Mouse (Mus musculus) midbrain, embryonic 10.5 days (tissue): ENCODE results near the gene Cntnap2. TPM values are rescaled to one million over a fixed set of nuclear protein-coding genes. Genes with fewer than 3 reads are reported as not detected.

Source experiments
- DNase-seq: peaks from one replicate; pipeline ENCODE4 v3.0.0-alpha.2; 2017; ENCODE audit warnings: low spot score
- H3K27ac ChIP-seq: fragments of 300-500 bp; sonication (generic); replicated peaks from 2 replicates; pipeline ENCODE4 v1.5.1; 2016; ENCODE audit warnings: mild to moderate bottlenecking
- H3K27me3 ChIP-seq: fragments of 300-500 bp; sonication (generic); 2 replicates; pipeline ENCODE4 v1.6.1; 2016; ENCODE audit warnings: low read depth, mild to moderate bottlenecking; ENCODE audit not compliant: poor library complexity, severe bottlenecking
- H3K36me3 ChIP-seq: fragments of 300-500 bp; sonication (generic); 2 replicates; pipeline ENCODE4 v1.6.1; 2016; ENCODE audit warnings: mild to moderate bottlenecking, moderate library complexity
- H3K4me1 ChIP-seq: fragments of 300-500 bp; sonication (generic); 2 replicates; pipeline ENCODE4 v1.6.1; 2016
- H3K4me3 ChIP-seq: fragments of 300-500 bp; sonication (generic); 2 replicates; pipeline ENCODE4 v1.5.1; 2016; ENCODE audit warnings: mild to moderate bottlenecking, moderate library complexity
- H3K9me3 ChIP-seq: fragments of 300-500 bp; sonication (generic); replicated peaks from 2 replicates; pipeline ENCODE4 v1.6.1; 2016; ENCODE audit warnings: mild to moderate bottlenecking
- WGBS: fragments of 180-500 bp; shearing (Covaris S2); methylation state at CpG from one replicate; pipeline ENCODE4 v1.1.7; 2016; 5-methylcytosine and 5-hydroxymethylcytosine counted together
- polyA plus RNA-seq: library from polyadenylated mRNA; unstranded; fragments of >200 nt; fragmentation: Nextera tagmentation; extraction: Ambion mirVana; gene quantifications from 2 replicates; pipeline ENCODE4 v1.2.1, GENCODE M21; 2016

Gene Cntnap2
- polyA plus RNA-seq, 1 experiment from 2014 or later, result 23.2 TPM

- Histone ChIP-seq H3K9me3 (no peaks in the 10 kb centered on the region), H3K4me1 (peaks cover 32% of the 10 kb centered on the region)
Observed at GRCm38 (mm10) chr6:47317253-47317652, 2258.1 kb downstream of the Cntnap2 start.

DNA sequence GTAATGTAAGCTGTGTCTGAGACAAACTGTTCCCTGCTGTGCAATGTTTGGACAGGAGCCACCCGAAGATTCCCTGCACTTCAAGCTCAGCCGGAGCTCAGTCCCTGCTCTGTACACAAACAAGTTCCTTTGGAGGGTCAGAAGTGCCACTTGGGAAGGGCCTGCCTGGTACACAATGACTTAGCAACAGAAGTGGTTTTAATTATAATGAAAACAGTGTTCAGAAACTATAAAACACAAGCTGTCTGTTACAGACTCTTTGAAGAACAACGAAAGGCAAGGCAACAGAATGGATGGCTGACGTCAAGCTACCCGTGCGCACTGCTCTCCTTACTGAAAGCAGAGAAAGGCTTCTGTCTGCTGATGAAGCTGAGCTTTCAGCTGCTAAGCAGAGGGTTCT, 2259.5 kb downstream of the Cntnap2 start:
- peak overlapping the region; percentile 27; the same call in 1 of the 2 replicates for H3K4me3 ChIP-seq
- H3K4me1 ChIP-seq, result peaks cover 27% of the 10 kb centered on the region
- no peaks in the 10 kb centered on the region for H3K9me3 ChIP-seq
- peak overlapping the region; percentile 73 for H3K27ac ChIP-seq
- no peaks in the 10 kb centered on the region for H3K27me3 ChIP-seq
- DNase-seq, result peak; percentile 41
- H3K36me3 ChIP-seq, result no peaks in the 10 kb centered on the region
- WGBS, result 14% methylated on average over 6 of the region's 6 CpGs

More at GRCm38 (mm10) chr6:47317253-47317652, 2258.1 kb downstream of the Cntnap2 start:
- Histone ChIP-seq H3K36me3 (no peaks in the 10 kb centered on the region), H3K27me3 (no peaks in the 10 kb centered on the region), H3K27ac (no peak overlapping the region), H3K4me3 (no peak overlapping the region)
- no peak for DNase-seq

DNA sequence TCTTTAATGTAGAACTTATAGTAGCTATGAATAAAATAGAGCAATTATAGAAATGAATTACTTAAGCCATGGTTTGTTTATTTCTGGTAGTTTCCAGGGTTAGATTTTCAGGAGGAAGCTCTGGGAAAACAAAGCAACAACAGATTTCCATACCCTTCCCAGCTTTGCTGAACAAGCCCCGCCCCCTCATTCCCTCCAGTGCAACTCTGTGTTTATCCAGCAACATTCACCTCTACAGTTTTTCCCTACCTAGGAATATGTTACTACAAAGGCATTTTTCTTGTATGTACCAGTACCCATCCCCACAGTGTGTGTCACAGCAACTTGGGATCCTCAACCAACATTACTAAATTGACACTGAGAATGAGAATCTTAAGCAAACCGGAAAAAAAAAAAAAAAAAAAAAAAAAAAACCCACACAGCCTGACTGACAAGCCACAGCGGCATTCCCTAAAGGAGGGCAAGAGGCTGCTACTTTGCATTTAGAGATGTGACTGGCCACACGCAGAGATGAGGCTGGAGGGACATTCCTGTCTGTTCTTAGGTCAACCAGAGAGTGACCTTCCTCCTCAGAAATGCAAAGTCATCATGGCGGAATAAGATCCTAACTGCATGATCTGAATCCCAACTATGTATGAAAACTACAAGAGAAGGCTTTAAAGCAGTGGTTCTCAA, 2260.3 kb downstream of the Cntnap2 start:
- WGBS, result 5% methylated on average over 5 of the region's 5 CpGs
- H3K27ac ChIP-seq, result peak overlapping the region; percentile 73
- H3K4me3 ChIP-seq, result peak overlapping the region; percentile 32
- H3K36me3 ChIP-seq, result no peaks in the 10 kb centered on the region
- peak; percentile 45 for DNase-seq
- no peaks in the 10 kb centered on the region for H3K9me3 ChIP-seq
- peaks cover 27% of the 10 kb centered on the region for H3K4me1 ChIP-seq
- no peaks in the 10 kb centered on the region for H3K27me3 ChIP-seq

DNA sequence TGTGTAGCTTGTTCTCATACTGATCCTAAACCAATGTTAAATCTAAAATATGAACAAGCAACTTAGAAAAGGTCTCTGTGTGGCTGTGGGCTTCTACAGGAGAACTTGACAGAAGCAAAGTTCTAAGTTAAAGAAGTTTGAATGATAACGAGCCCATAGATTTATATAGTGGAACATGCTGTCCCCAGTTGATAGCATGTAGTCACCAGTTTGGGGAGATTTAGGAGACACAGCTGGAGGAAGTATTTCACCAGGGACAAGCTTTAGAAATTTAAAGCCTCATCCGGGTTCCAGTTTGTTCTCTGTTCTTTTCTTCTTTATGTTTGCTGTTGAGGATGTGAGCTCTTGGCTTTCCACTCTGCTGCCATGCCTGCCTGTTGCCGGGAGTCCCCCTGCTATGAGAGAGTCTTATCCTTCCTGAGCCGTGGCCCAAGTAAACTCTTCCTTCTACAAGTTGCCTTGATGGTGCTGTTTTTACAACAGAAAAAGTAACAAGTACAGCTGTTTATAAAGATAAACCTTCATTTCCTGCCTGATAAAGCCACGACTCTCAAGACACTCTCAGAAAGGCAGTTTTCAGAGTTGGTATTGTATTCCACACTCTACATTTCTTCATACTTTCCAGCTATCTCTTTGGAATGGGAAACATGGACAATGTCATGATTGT, 2264.1 kb downstream of the Cntnap2 start:
- Histone ChIP-seq H3K4me3 (no peak overlapping the region), H3K9me3 (no peaks in the 10 kb centered on the region), H3K36me3 (no peaks in the 10 kb centered on the region), H3K27me3 (no peaks in the 10 kb centered on the region), H3K4me1 (peaks cover 20% of the 10 kb centered on the region), H3K27ac (no peak overlapping the region)
- 73% methylated on average over 5 of the region's 5 CpGs for WGBS
- DNase-seq, result no peak

DNA sequence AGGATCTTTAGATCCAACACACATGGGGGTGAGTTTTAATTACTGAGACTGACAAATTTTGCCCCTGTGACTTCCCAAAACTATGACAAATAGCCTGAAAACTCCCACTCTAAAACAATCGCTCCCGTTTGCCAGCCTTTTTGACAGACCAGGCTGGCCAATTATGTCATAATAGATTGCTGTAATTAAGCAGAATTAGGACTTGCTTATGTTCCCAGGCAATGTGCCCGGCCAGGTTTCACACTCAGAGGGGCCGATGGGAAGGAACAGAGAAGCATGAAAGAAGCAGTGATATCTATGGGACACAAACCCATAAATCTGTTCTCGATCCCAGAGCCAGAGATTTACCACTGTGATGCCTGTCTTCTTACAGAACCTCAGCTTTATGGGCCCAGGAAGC, 2264.7 kb downstream of the Cntnap2 start:
- no peak for DNase-seq
- no peak overlapping the region for H3K4me3 ChIP-seq
- H3K27ac ChIP-seq, result no peak overlapping the region
- H3K4me1 ChIP-seq, result peaks cover 14% of the 10 kb centered on the region
- no peaks in the 10 kb centered on the region for H3K9me3 ChIP-seq
- 90% methylated on average over 5 of the region's 5 CpGs for WGBS
- H3K36me3 ChIP-seq, result no peaks in the 10 kb centered on the region
- H3K27me3 ChIP-seq, result no peaks in the 10 kb centered on the region

DNA sequence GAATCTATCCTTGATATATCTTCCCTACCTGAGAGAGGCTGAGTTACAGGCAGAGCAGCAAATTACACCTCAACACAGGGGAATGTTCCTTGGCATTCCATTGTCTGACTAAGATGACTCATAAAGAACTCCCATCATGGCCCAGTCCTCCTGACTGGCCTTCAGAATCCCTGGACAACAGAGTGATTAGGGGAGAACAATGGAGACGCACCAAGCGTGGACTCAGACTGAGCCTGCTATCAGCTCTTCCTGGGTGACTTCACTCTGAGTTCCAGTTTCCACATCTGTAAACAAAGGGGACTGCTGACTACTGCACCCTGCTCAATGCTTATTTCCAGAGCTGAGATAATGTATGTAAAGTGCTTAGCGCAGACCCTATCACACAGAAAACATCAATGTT, 2269.1 kb downstream of the Cntnap2 start:
- H3K27ac ChIP-seq, result no peak overlapping the region
- no peaks in the 10 kb centered on the region for H3K36me3 ChIP-seq
- WGBS, result 73% methylated on average over 3 of the region's 3 CpGs
- no peaks in the 10 kb centered on the region for H3K9me3 ChIP-seq
- peaks cover 7% of the 10 kb centered on the region for H3K4me1 ChIP-seq
- H3K4me3 ChIP-seq, result no peak overlapping the region
- no peak for DNase-seq
- no peaks in the 10 kb centered on the region for H3K27me3 ChIP-seq

DNA sequence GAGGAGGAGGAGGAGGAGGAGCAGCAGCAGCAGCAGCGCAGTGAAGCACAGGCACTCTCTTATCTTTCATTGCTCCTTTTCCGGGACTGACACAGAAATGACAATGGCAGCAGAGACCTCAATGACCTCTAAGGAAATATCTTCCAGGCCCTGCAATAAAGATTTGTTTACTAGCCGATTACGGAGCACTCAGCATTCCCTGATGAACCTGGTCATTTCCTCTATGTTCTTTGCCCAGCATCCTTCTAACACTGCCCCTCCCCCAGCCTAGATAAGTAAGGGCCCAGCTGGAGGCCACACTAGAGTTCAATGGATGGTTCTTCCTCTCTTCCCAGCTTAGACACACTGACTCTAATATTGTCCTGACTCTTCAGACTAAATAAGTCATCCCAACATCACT, 2270.1 kb downstream of the Cntnap2 start:
- no peaks in the 10 kb centered on the region for H3K9me3 ChIP-seq
- peaks cover 7% of the 10 kb centered on the region for H3K4me1 ChIP-seq
- 50% methylated on average over 4 of the region's 4 CpGs for WGBS
- no peaks in the 10 kb centered on the region for H3K27me3 ChIP-seq
- H3K36me3 ChIP-seq, result no peaks in the 10 kb centered on the region
- DNase-seq, result no peak
- H3K4me3 ChIP-seq, result no peak overlapping the region
- no peak overlapping the region for H3K27ac ChIP-seq

DNA sequence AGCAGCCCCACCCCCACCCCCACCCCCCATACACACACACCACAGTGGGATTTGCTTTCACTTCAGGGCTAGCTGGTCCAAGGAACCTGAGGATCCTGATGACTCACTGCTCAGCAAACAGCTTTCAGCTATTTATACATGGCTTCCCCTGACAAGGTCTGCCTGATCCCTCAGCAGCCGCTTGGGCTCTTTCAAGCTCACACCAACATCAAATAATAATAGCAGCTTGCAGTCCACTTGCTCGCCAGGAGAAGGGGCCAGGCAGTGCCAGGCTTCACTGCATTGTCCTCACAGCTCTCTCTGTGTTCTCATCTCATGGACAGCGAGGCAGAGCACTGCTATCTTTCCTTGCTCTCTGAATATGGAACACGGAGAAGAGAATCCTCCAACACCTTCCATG, 2273.9 kb downstream of the Cntnap2 start:
- 41% methylated on average over 4 of the region's 4 CpGs for WGBS
- peaks cover 7% of the 10 kb centered on the region for H3K4me1 ChIP-seq
- no peaks in the 10 kb centered on the region for H3K36me3 ChIP-seq
- no peak overlapping the region for H3K4me3 ChIP-seq
- H3K27me3 ChIP-seq, result no peaks in the 10 kb centered on the region
- no peak overlapping the region for H3K27ac ChIP-seq
- H3K9me3 ChIP-seq, result no peaks in the 10 kb centered on the region
- DNase-seq, result no peak

GRCm38 (mm10) chr6:47334377-47334776, 2275.2 kb downstream of the Cntnap2 start:
- Histone ChIP-seq H3K27me3 (no peaks in the 10 kb centered on the region), H3K9me3 (no peaks in the 10 kb centered on the region), H3K27ac (no peak overlapping the region), H3K36me3 (no peaks in the 10 kb centered on the region), H3K4me1 (peaks cover 7% of the 10 kb centered on the region), H3K4me3 (no peak overlapping the region)
- no peak for DNase-seq
- WGBS, result 91% methylated on average over 2 of the region's 2 CpGs

DNA sequence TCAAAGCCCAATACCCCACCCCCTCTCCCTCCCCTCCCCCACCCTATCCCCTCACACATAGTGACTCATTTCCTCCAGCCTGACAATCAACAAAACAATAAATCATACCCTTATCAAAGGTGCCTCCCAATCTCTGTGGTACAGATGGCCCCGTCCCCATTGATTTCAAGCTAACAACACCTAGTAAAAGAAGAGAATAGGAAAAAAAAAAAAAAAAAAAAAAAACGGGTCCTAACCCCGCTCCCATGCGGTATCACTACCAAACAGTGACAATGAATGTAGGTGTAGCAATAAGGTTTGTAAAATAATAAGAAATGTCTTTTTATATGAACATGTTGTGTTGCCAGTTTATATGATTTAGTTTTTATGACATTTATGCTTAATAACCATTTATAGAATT, 2278.1 kb downstream of the Cntnap2 start:
- no peak overlapping the region for H3K27ac ChIP-seq
- no peak overlapping the region for H3K4me3 ChIP-seq
- H3K36me3 ChIP-seq, result no peaks in the 10 kb centered on the region
- no peak for DNase-seq
- peaks cover 7% of the 10 kb centered on the region for H3K4me1 ChIP-seq
- no peaks in the 10 kb centered on the region for H3K9me3 ChIP-seq
- H3K27me3 ChIP-seq, result no peaks in the 10 kb centered on the region
- WGBS, result 90% methylated on average over 4 of the region's 4 CpGs

DNA sequence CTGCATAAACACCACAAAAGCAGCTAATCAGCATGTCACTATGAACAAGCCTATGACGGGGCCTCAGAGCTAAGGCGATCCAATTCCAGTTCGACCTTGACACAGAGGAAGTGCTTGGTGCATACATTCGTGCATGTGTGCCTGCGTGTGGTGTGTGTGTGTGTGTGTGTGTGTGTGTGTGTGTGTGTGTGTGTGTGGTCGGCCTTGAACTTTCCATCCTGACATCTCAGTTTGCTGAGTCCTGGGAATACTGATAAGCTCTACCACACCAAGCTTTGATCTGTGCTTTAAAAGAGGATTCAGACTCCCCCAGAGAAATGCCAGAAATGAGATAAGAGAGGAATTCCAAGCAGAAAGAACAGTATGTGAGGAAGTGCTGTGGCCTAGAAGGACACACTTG, 2279.0 kb downstream of the Cntnap2 start:
- Histone ChIP-seq H3K4me1 (peaks cover 1% of the 10 kb centered on the region), H3K36me3 (no peaks in the 10 kb centered on the region), H3K27ac (no peak overlapping the region), H3K27me3 (no peaks in the 10 kb centered on the region), H3K4me3 (no peak overlapping the region), H3K9me3 (no peaks in the 10 kb centered on the region)
- DNase-seq, result no peak
- WGBS, result 76% methylated on average over 6 of the region's 6 CpGs

- WGBS, result 71% methylated on average over 4 of the region's 4 CpGs
- no peak for DNase-seq
- Histone ChIP-seq H3K36me3 (no peaks in the 10 kb centered on the region), H3K4me3 (no peak overlapping the region), H3K4me1 (no peaks in the 10 kb centered on the region), H3K27me3 (no peaks in the 10 kb centered on the region), H3K9me3 (no peaks in the 10 kb centered on the region), H3K27ac (no peak overlapping the region)
Observed at GRCm38 (mm10) chr6:47340813-47341502, 2281.8 kb downstream of the Cntnap2 start.

DNA sequence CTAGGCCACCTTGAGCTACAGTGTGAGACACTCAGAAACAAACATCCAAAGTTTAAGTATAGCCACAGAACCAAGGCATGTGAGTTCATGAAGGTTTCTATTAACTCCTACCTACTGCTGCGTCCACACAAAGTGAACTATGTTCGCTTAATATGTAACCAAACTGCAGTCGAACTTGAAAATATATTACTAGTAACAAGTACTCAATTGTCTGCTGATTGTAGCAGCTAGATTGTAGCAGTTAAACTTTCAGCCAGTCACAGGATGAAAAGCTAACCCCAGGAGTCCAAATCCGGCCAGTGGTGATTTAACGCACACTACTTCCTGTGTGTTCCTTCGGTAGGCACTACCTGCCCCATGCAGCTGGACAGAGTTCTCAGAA, 2282.3 kb downstream of the Cntnap2 start:
- Histone ChIP-seq H3K4me3 (no peak overlapping the region), H3K36me3 (no peaks in the 10 kb centered on the region), H3K4me1 (no peaks in the 10 kb centered on the region), H3K27ac (no peak overlapping the region), H3K9me3 (no peaks in the 10 kb centered on the region), H3K27me3 (no peaks in the 10 kb centered on the region)
- no peak for DNase-seq
- 86% methylated on average over 6 of the region's 6 CpGs for WGBS
